Mouse (Mus musculus) kidney, postnatal 4 days (tissue): ENCODE data around the gene Baz2b.

Experiments
- DNase-seq, 2 experiments: peaks; one replicate each; pipeline ENCODE4 v3.0.0; 2021; ENCODE audit warnings: mixed read lengths in 2 of 2

Gene Baz2b

GRCm38 (mm10) chr2:60126831-60127230 lies 82.8 kb downstream of the Baz2b start:
- peak; percentile 45 to 48 for DNase-seq

GRCm38 (mm10) chr2:60126292-60126691 lies 83.3 kb downstream of the Baz2b start:
- DNase-seq = no peak

DNA sequence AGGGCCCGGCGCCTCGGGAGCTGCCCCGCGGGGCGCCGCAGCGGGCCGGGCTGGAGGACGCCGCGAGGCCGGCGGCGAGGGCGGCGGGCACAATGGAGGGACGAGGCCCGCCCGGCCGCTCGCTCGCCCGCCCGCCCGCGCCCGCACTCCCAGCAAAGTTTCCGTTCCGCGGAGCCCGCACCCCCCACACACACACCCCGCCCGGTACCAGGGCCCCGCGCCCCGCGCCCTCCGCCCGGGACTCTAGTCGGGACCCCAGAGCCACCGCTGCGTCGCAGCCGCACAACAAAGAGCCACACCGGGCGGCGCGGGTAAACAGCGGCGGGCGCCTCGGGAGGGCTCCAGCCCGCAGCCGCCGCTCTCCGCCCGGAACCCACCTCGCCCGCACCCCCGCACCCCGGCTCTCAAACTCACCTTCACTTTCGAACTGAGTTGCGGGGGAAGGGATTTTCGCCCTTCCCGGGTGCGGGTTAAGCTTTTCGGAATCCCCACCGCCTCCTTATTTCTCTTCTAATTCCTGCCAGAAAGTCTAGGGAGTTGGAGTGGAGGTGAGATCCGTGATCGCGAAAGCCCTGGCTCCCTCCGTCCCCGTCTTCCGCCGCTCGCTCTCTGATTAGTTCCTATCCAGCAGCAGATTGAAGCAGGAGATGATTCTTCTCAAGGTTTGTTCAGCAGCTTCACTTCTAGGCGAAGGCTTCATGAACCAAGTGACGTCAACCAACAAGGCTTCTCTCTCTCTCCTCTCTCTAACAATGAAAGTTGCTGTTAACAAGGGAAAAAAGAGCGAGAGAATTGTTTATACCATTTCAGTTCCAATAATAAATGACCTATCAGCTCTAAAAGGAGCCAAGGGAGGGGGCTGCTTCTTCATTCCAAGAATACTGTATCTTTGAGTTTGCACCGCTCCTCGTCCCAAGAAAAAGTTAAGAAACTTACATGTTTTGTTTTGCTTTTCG lies 84.3 kb downstream of the Baz2b start:
- peak; percentile 76 to 82 for DNase-seq

DNA sequence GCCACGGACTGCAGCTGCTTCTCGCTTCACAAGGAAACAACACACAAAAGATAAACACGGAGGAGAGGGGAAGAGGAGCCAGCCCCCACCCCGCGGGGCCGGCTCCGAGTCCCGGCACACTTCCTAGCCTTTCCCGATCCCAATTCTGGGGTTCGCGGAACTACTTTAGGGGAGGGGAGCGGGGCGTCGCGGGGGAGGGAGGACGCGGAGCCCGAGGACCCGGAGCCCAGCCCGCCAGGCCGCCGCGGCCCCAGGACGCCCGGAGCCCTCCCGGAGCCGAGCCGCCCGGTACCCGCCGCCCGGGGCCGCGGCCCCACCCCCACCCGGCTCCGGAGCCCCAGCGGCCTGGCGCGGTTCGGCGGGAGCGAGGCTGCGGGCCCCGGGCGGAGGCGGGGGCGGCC lies 85.0 kb downstream of the Baz2b start:
- peak; percentile 70 to 79 for DNase-seq

- no peak for DNase-seq
These were observed 85.6 kb downstream of the Baz2b start for GRCm38 (mm10) chr2:60123911-60124647.

DNA sequence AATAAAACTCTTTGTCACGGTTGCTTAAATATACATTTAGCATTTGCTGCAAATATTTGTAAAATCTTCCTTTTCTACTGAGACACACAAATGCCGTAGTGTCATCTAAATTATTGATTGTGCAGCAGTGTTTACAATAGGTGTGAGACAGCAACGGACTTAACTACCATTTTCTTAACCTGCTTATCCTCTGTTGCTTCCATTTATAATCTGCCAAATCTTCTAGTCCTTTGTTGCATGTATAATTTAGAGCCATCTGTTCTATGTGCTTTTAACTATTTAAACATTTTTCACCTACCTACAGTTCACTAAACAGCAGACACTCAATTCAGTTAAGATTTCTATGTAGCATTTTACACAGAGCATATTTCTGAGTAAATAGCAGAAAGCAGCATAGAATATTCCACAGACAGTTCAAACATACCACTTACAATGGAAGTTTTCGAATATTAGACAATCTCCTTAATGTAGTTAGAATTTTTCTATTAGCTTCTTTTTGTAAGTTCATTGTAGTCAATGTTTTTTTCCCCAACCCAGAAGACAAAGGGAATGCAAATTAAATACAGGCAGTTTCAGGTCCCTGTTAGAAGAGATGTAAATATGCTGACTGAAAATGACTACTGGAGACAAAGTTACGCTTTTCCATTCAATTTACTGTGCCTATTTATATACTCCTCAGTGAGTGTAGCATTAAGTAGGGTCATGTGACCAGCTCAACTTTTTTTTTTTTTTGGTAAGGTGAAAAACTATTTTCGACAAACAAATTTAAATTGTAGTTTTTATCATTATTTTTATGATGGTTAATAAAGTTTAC lies 86.4 kb downstream of the Baz2b start:
- no peak for DNase-seq

GRCm38 (mm10) chr2:60122188-60122587 lies 87.5 kb downstream of the Baz2b start:
- no peak for DNase-seq

DNA sequence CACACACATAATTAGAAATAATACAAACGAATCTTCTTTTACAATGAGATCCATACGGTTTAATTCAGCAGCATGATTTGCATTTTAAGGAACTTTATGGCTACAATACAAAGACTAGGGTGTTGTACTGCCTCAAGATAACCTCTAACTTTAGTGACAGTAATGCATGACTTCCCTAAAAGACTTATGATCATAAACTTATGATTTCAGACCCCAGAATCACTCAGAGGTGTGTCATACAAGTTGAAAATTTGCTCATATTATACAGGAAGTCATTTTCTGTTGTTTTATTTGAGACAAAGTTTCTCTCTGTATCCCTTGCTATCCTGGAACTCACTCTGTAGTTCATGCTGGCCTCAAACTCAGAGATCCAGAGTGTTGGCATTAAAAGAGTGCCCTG lies 89.0 kb downstream of the Baz2b start:
- no peak for DNase-seq

DNA sequence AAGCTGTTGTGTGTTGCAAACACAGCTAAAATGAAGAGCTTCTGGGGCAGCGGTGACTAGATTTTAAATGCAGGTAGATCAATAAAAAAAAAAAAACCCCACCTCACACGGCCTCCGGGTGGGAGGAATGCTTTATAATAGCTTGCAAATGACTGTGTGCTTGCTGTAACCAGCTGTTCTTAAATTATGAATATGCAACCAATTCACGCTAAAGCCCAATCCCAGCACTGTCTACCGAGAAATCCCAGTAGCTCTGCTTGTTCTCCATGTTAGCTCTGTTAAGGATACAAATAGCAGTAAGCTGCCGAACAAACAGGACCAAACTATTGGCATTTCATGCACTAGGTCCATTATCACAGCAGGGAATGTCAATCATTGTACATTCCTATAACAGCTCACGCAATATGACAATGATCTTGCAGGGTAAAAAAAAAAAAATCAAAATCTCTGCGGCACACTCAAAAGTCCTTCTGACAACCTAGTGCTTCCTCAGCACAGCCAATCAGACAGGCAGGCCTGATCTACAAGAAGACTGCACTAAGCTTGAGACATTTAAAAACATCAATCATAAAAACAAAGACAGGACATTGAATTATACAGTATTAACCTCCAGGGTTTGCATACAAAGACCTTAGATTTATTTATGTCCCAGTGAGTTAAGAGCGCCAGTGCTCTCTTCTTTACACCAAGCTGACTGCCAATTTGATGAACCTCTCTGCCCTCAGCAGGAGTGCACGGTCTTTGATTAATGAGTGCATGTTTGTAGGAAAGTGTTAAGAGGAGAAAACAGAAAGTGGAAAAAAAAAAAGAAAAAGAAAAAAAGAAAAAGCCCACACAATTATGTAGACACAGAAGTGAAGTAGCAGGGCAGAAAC lies 90.7 kb downstream of the Baz2b start:
- no peak for DNase-seq

- no peak for DNase-seq
These were observed 91.8 kb downstream of the Baz2b start for GRCm38 (mm10) chr2:60117867-60118266.

GRCm38 (mm10) chr2:60115891-60116554 lies 93.6 kb downstream of the Baz2b start:
- no peak for DNase-seq

DNA sequence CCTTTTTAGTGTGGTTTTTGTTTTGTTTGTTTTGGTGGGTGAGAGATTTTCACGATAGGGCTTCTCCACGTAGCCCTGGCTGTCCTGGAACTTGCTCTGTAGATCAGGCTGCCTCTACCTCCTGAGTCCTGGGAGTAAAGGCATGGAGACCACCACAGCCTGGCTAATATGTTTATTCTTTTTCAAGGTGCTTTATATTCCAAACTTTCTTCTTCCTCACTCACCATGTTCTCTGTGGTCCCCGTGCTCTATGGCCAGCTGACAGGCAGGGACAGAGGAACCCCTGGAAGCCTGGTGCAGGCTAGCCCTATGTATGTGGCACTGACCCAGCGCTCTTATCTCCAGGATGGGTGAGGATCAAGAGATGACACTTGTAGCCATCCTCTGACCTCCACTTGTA lies 94.7 kb downstream of the Baz2b start:
- DNase-seq = no peak

DNA sequence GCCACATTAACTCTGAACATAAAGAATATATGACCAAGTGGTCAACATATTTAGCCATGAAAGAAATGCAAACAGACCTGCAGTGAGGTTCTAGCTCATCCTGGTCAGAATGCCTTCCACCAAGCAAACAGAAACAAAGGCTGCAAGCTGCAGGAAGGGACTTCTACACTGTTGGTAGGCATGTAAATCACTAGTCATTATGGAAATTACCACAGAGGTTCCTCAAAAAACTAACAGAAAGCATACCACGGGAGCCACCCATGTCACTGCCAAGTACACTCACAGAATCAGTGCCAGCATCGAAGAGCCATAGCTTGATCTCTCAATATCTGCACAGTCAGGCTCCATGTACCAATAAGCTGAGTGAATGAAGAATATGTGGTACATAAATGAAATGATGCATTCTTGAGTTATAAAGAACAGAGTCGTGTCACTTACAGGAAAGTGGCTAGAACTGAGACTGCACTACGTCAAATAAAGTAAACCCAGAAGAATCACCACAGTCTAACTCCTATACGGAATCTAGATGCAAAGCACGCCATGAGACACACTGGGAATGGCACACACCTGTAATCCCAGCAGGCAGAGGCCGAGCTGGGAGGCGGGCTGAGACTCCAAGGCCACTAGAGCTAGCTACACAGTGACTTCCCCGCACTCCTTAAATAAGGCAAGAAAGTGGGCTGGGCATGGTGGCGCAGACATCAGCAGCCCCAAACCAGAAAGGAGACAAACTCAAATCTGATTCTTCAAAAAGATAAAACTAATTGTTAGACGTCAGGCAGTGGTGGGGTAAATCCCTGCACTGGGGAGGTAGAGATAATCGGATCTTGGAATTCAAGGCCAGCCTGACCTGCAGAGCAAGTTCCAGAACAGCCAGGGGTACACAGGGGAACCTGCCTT lies 95.7 kb downstream of the Baz2b start:
- DNase-seq = no peak

GRCm38 (mm10) chr2:60112116-60112515 lies 97.5 kb downstream of the Baz2b start:
- DNase-seq = no peak

DNA sequence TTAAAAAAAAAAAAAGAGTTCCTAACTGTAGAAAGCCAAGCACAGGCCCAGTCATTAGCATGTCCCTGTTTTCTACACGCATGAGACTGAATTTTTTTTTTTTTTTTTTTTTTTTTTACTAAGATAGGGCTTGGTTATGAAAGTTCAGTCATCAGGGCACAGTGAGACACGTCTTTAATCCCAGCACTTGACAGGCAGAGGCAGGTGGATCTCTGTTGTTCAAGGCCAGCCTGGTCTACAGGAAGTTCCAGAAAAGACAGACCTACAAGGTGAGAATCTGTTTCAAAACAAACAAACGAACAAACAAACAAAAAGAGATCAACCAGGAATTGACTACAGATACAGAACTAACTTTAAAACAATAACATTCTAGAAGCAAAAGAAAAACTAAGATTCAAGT lies 100.6 kb downstream of the Baz2b start:
- DNase-seq = no peak

GRCm38 (mm10) chr2:60096625-60097024 lies 113.0 kb downstream of the Baz2b start:
- DNase-seq = no peak

DNA sequence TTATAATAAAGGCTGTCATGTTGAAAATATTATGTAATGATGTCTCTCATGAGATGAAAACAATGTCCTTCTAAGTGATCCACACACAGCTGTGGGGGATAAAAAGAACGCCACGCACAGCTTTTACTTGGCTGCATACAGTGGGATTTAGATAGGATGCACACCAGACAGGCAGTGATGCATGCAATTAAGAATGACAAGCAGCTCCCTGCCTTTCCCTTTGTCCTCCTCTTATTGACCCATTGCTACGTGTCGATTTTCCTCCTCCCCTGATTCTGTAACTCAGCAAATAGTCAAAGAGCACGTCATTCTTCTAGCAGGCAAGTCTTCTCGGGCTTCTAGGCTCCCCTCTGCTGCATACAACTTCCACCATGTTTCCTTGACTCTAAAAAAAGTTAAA lies 119.4 kb downstream of the Baz2b start:
- no peak for DNase-seq

DNA sequence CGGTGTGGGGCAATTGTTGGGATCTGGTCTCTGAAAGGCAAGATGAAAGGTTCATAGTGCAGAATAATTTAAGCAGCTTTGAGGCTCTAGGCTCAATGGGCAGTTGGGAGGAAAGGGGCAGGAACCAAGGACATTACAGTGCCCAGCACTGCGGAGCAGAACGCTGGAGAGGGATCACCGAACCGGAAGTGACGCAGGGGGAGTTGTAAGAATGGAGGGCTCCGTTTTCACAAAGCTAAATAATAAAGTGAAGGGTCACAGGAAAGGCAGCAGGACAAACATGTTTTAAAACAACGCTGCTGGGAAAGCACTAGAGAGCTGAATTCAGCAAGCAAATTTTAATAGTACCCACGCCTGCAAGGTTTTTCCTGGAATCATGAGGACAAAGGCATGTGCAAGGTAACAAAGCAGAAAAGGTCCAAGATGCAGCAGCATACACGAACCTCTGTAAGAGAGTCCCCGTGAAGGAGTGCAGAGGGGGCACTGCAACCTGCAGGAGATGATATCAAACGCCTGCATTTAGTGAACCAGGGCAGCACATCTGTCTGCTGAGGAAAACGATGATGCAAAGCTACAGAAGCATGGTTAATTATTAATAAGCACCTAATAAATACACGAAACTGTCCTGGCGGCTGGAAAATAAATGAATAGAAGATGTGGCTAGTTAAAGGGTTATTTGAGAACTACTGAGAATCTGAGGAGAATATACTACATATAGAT lies 120.0 kb downstream of the Baz2b start:
- DNase-seq = peak; percentile 60 to 67

DNA sequence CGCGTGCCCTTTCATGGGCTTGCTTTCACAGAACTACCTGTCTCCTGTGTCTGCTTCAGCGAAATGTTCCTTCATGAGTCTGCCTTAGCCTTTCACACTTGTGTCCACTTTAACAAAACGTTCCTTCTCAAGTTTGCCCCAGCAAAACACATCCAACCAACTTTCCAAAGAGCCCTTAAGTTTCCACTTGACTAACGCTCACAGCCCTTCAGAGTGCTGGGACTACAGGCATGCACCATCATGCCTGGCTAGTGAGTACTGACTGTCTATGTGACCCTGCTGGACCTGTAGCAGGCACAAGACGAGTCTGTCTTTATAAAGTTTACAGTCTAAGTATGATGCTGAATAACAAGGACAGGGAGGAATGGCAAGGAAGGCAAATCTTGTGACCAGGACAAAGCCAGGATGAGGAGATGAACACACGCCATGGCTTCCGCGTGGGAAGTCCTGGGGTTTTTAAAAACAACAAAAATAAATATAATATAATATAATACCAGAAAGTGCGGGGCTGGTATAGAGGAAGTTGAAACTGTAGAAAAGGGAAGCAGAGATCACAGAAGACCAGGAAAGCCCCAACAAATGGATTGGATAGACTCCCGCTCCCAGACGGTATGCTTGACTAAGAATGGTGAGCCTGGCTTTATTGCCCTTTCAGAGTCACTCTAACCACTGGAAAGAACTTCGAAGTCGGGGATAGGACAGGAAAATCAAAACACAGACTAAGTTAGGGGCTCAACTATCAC lies 120.7 kb downstream of the Baz2b start:
- no peak for DNase-seq
